Mouse (Mus musculus): ENCODE measurements at regions not wholly inside any gene's neighbourhood (a gene's known extent, or its start where the extent isn't known, plus 50 kb on each side); places are given as distances from the start of the nearest gene placed in this dataset.

- TF ChIP-seq CTCF (IDR thresholded peaks at IDR 0.05; ENCODE audit: borderline replicate concordance, extremely low read depth, insufficient read depth, insufficient read length) (no peak), POLR2A (IDR thresholded peaks at IDR 0.05; ENCODE audit: borderline replicate concordance, extremely low read depth, insufficient read depth, insufficient read length, poor library complexity, severe bottlenecking) (no peak)
- no peak for DNase-seq (ENCODE audit: low read depth)
Measured at GRCm38 (mm10) chr10:99608477-99608876, 151.0 kb downstream of the Csl start.

GRCm38 (mm10) chr10:99609420-99609819, 150.0 kb downstream of the Csl start:
- TF ChIP-seq CTCF (IDR thresholded peaks at IDR 0.05; ENCODE audit: borderline replicate concordance, extremely low read depth, insufficient read depth, insufficient read length): no peak
- no peak for TF ChIP-seq POLR2A (IDR thresholded peaks at IDR 0.05; ENCODE audit: borderline replicate concordance, extremely low read depth, insufficient read depth, insufficient read length, poor library complexity, severe bottlenecking)
- no peak for DNase-seq (ENCODE audit: low read depth)

GRCm38 (mm10) chr10:99610890-99611289, 148.6 kb downstream of the Csl start:
- TF ChIP-seq POLR2A (IDR thresholded peaks at IDR 0.05; ENCODE audit: borderline replicate concordance, extremely low read depth, insufficient read depth, insufficient read length, poor library complexity, severe bottlenecking) (no peak), CTCF (IDR thresholded peaks at IDR 0.05; ENCODE audit: borderline replicate concordance, extremely low read depth, insufficient read depth, insufficient read length) (no peak)
- no peak for DNase-seq (ENCODE audit: low read depth)

DNA sequence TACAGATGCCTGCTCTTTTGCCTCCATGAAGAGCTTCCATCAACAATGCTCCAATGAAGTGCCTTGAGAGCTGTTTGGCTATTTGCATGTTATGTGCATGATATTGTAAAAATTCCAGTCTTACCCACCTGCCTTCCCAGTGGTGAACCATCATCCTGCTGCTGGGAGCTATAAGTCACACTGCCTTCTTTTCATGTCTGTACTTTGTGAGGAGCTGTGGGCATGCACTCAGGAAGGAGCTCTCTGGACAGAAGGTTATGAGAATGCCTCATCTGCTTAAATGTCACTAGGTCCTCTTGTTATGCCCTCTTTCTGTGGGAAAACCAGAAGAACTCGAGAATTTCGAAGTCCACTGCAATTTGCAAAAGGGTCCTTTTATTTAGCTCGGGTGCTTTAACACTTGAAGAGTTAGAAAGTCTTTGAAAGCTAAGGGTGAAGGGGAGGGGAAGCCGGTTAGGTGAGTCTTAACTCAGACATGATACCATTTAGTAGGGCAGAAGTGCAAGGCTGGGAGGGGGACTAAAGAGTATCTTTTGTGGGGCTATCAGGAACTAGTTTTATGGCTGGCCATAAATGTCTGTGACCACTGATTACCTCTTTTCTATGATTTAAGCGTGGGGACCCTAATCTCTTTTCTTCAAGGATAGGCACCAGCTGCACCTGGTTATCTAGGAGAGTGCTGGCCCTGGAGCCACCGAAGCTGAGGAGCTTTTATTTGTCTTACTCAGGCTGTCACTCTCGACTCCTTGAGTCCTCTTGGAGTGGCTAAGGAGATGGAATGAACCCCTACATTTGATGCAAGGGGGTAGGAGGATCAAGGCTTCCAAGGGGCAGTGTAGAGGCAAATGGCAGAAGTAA, 144.8 kb downstream of the Csl start:
- no peak for TF ChIP-seq POLR2A (IDR thresholded peaks at IDR 0.05; ENCODE audit: borderline replicate concordance, extremely low read depth, insufficient read depth, insufficient read length, poor library complexity, severe bottlenecking)
- TF ChIP-seq CTCF (IDR thresholded peaks at IDR 0.05; ENCODE audit: borderline replicate concordance, extremely low read depth, insufficient read depth, insufficient read length): no peak

GRCm38 (mm10) chr10:99615371-99615770, 144.1 kb downstream of the Csl start:
- no peak for DNase-seq (ENCODE audit: low read depth)
- TF ChIP-seq CTCF (IDR thresholded peaks at IDR 0.05; ENCODE audit: borderline replicate concordance, extremely low read depth, insufficient read depth, insufficient read length): no peak
- TF ChIP-seq POLR2A (IDR thresholded peaks at IDR 0.05; ENCODE audit: borderline replicate concordance, extremely low read depth, insufficient read depth, insufficient read length, poor library complexity, severe bottlenecking): no peak

More for the DNA sequence above, 144.8 kb downstream of the Csl start:
- no peak for DNase-seq (ENCODE audit: low read depth)

DNA sequence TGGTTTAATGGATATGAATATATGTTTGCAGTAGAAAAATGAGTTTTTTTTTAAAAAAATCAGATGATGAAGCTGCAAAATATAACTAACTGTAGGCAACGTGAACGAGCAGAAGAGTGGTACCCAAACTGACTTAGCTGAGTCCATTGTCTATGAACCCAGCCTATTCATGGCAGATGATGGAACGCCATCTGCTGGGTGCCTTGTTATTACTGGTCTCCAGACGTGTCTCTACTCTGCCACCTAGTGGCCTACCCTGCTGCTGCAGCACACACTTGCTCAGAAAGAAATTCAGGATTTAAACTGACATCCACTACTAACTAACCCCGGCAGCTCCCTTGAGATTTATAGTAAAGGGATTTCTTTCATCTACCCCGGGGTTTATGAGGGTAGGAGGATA, 143.7 kb downstream of the Csl start:
- peak; percentile 95 for DNase-seq (ENCODE audit: low read depth)
- TF ChIP-seq CTCF (IDR thresholded peaks at IDR 0.05; ENCODE audit: borderline replicate concordance, extremely low read depth, insufficient read depth, insufficient read length): peak; percentile 93
- no peak for TF ChIP-seq POLR2A (IDR thresholded peaks at IDR 0.05; ENCODE audit: borderline replicate concordance, extremely low read depth, insufficient read depth, insufficient read length, poor library complexity, severe bottlenecking)

DNA sequence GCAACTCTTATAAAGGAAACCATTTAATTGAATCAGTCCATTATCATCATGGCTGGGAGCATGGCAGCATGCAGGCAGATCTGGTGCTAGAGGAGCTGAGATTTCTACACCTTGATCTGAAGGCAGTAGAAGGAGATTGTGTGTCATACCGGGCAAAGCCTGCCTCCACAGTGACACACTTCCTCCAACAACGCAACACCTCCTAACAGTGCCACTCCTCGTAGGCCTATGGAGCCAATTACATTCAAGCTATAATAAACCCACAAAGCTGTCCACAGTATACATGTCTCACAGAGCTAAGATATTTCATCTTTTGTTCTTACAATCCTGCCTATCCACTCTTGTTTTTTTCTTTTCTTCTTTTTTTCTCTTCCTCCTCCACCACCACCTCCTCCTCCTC, 141.8 kb downstream of the Csl start:
- TF ChIP-seq CTCF (IDR thresholded peaks at IDR 0.05; ENCODE audit: borderline replicate concordance, extremely low read depth, insufficient read depth, insufficient read length): no peak
- TF ChIP-seq POLR2A (IDR thresholded peaks at IDR 0.05; ENCODE audit: borderline replicate concordance, extremely low read depth, insufficient read depth, insufficient read length, poor library complexity, severe bottlenecking): no peak
- no peak for DNase-seq (ENCODE audit: low read depth)

DNA sequence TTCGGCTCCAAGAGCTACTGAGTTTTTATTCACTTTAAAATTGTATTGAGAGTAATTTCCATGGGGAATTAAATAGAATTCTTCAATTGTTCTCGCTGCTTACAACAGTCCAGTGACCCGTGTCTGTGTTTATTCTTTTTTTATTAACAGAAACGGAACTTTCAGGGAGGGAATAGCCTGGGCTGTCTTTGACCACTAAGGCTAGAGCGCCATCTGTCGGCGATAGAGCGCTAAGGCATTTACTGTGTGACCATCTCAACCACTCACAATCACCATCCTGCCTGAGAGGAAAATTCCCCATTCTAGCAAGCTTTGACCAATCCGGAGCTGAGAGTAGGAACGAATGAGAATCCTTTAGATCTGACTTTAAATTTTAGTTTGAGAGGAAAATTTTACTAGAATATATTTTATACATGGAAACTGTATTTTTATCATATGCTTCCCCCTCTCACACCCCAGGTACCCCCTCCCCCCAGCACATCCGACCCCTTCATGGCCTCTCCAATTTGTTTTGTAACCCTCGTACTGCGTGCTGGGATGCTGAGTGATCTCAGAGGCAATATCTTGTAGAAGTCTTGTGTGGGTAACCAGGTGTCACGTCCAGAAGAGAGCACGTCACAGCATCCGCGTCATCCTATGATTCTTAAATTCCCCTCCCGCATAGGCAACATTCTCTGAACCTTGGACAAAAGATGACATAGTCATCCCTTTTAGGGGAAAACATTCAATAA, 139.9 kb downstream of the Csl start:
- TF ChIP-seq POLR2A (IDR thresholded peaks at IDR 0.05; ENCODE audit: borderline replicate concordance, extremely low read depth, insufficient read depth, insufficient read length, poor library complexity, severe bottlenecking) (no peak), CTCF (IDR thresholded peaks at IDR 0.05; ENCODE audit: borderline replicate concordance, extremely low read depth, insufficient read depth, insufficient read length) (peak; percentile 82; the same call in 1 of the 2 replicates)
- DNase-seq (ENCODE audit: low read depth): peak; percentile 85

GRCm38 (mm10) chr10:99620489-99620888, 139.0 kb downstream of the Csl start:
- no peak for DNase-seq (ENCODE audit: low read depth)
- TF ChIP-seq CTCF (IDR thresholded peaks at IDR 0.05; ENCODE audit: borderline replicate concordance, extremely low read depth, insufficient read depth, insufficient read length) (no peak), POLR2A (IDR thresholded peaks at IDR 0.05; ENCODE audit: borderline replicate concordance, extremely low read depth, insufficient read depth, insufficient read length, poor library complexity, severe bottlenecking) (no peak)

DNA sequence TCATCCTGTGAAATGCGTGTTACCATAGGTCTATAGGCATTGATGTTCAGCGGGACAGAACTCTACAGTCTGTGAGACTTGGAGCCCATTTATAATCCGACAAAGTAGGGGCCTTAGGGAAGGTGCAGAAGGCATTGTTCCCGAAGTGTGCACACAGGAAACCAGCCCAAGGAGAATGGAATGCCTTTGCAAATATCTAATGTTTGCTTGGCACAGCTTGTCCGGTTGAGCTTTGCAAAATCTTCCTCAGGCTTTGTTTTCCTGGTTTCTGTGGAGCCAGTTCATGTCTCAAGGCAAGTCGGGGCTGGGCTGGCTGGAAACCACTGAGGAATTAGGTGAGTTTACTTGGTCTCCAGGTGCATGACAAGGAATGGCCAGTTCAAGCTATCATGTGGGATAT, 132.1 kb downstream of the Csl start:
- no peak for DNase-seq (ENCODE audit: low read depth)
- TF ChIP-seq CTCF (IDR thresholded peaks at IDR 0.05; ENCODE audit: borderline replicate concordance, extremely low read depth, insufficient read depth, insufficient read length) (no peak), POLR2A (IDR thresholded peaks at IDR 0.05; ENCODE audit: borderline replicate concordance, extremely low read depth, insufficient read depth, insufficient read length, poor library complexity, severe bottlenecking) (no peak)

DNA sequence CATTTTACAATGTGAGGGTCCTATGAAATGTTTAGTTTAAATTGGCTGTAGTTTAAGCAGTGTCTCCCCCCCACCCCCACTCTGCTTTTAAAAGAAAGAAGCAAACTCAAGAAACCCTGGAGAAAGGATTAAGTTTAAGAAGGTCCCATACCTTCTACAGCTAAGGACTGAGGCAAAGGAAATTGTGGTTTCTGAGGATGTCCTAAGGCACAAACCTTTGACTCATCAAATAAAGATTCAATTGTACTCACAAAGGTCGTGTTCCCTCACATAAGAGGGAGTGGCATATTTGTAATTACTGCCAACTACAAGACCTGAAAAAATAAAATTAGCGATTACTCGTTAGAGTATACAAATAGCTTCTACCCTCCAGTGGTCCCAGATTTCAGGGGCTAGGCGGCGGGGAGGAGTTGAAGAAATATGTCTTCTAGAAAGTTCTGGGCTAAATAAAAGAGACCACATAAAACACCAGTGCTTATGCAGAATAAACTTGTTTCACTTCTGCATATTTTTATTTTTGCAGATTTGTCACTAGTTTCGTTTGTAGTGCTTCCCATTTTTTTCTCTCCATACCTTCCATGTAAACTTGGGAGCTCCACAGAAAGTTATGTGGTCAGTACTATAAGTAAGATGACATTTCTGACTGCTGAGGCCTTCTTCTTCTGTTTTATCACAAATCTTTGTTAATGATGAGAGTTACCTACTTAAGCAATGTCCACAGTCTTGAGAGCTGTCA, 127.0 kb downstream of the Csl start:
- no peak for DNase-seq (ENCODE audit: low read depth)
- TF ChIP-seq CTCF (IDR thresholded peaks at IDR 0.05; ENCODE audit: borderline replicate concordance, extremely low read depth, insufficient read depth, insufficient read length) (no peak), POLR2A (IDR thresholded peaks at IDR 0.05; ENCODE audit: borderline replicate concordance, extremely low read depth, insufficient read depth, insufficient read length, poor library complexity, severe bottlenecking) (no peak)
